Mouse (Mus musculus): ENCODE data around the gene Pom121l12. TPM values are rescaled to one million over a fixed set of nuclear protein-coding genes. Genes with fewer than 3 reads are reported as not detected.

Gene Pom121l12
- not detected in 2 replicates for polyA plus RNA-seq (2012; ENCODE audit: insufficient read depth, insufficient read length, missing spikeins)

DNA sequence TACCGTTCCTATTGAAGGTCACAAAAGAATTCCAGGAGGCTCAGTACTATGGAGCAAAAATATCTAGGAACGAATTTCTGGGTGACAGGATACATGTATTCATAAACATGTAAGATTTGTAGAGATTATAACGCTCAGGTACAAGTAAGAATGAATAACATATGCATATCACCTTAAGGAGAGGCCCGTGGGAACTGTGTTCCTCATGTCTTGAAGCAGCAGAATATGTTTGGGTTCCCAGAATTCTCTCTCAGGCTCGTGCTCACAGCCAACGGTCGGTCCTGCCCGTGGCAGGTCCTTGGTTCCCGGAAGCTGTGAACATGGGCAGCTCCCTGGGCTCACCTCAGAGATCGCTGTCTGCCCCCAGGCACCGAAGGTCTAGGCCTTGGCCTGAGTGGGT, at the start of gene Pom121l12:
Pom121l12 (plus strand) TSS at position 301 of the 400 bp plus-strand sequence.
- Histone ChIP-seq H3K27ac (ENCODE audit: insufficient read depth, low read depth, low read length) (no peak within 1 kb of the TSS), H3K4me1 (ENCODE audit: control insufficient read depth, insufficient read depth, low read length) (no peaks in the 10 kb centered on the region), H3K4me3 (ENCODE audit: insufficient read depth, low read length) (no peak within 1 kb of the TSS)
- TF ChIP-seq CTCF (IDR thresholded peaks at IDR 0.05; ENCODE audit: low read depth, low read length) (no peak), POLR2A (IDR thresholded peaks at IDR 0.05; ENCODE audit: borderline replicate concordance, low read depth, low read length) (no peak)

DNA sequence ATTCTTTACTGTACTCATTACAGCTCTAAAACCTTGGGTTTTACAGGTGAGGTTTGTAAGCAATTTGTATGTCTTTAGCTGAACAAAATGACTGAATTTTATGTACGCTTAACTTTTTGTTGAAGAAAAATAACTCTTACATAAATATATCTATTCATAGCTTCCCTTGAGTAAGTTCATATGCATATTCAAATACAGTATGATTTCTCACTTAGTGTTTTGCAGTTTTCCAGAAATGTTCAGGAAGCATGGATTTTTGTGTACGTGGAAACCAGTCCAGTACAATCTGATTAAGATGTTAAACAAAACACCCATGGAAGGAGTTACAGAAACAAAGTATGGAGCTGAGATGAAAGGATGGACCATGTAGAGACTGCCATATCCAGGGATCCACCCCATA, 12.8 kb downstream of the Pom121l12 start:
- TF ChIP-seq CTCF (IDR thresholded peaks at IDR 0.05; ENCODE audit: low read depth, low read length), result no peak
- TF ChIP-seq POLR2A (IDR thresholded peaks at IDR 0.05; ENCODE audit: borderline replicate concordance, low read depth, low read length), result no peak
- H3K4me3 ChIP-seq (ENCODE audit: insufficient read depth, low read length), result no peak overlapping the region
- no peak overlapping the region for H3K27ac ChIP-seq (ENCODE audit: insufficient read depth, low read depth, low read length)
- no peaks in the 10 kb centered on the region for H3K4me1 ChIP-seq (ENCODE audit: control insufficient read depth, insufficient read depth, low read length)

Data from bone marrow macrophage, adult 2 months (primary cell).